8 mouse cellular contexts compared by ENCODE assay signal in genomic region chr7:24429413-24430112, GRCm38 (mm10). TPM values are rescaled to one million over a fixed set of nuclear protein-coding genes. Genes with fewer than 3 reads are reported as not detected.
A peak's percentile ranks its signal among the peaks of the same experiment; 100 is the strongest.
DNase-seq lines count a peak whose midpoint lies in the region; ATAC-seq and TF ChIP-seq lines count a peak whose summit lies in the region.
"Had no signal": no experiment of that assay in that cellular context is flagged by ENCODE, and none has a peak within 500 bp of the region (broad histone marks: within the 10 kb centered on the region; RNA-seq: fewer than 3 reads in every experiment).

No protein-coding gene starts in this region.

- H3K4me3 ChIP-seq in layer of hippocampus, adult 2 months = no peak overlapping the region
- H3K4me3 ChIP-seq: neural tube, embryonic 12.5 days had no signal

- peak; percentile 29 for DNase-seq in ovary, postnatal 14 days (ENCODE audit: low spot score)
- no peak for DNase-seq in ovary, adult 18-20 months (ENCODE audit: low spot score)
- DNase-seq in frontal cortex, postnatal 10 days (ENCODE audit: low spot score in 2 of 2) = peak; percentile 69 to 81
- peak; percentile 73 to 84 for DNase-seq in layer of hippocampus, adult 2 months (ENCODE audit: low spot score in 2 of 2)
- peak; percentile 77 for DNase-seq in right cerebral cortex, postnatal 14 days
- no peak for DNase-seq in spleen, postnatal 10 days (ENCODE audit: low spot score in 2 of 2)

- TF ChIP-seq CTCF in layer of hippocampus, adult 2 months (conservative IDR thresholded peaks at IDR 0.05) = no peak

- H3K27ac ChIP-seq in layer of hippocampus, adult 2 months = peak overlapping the region; percentile 36; the same call in 1 of the 2 replicates
- H3K27ac ChIP-seq: neural tube, embryonic 12.5 days had no signal

- ATAC-seq in erythroblast, adult 5-6 weeks (replicated peaks; ENCODE audit: low FRiP score, poor library complexity, severe bottlenecking) = no peak

RNA-seq across cellular contexts. Expression of gene Irgc1, which starts 22.5 kb away (rescaled TPM):
- not detected for total RNA-seq in layer of hippocampus, adult 2 months (2021)
- not detected in 2 replicates for total RNA-seq in erythroblast, adult 5-6 weeks (2015; ENCODE audit: low replicate concordance)
- not detected in 2 replicates for total RNA-seq in erythroblast, adult 5-6 weeks (2017; ENCODE audit: low replicate concordance)

RNA-seq across cellular contexts. Expression of gene Smg9, which starts 30.1 kb away (rescaled TPM):
- 10 to 100 TPM; 34.6 to 43.6 TPM for total RNA-seq in layer of hippocampus, adult 2 months (2021)
- 9.6 and 11.1 TPM in 2 replicates for total RNA-seq in erythroblast, adult 5-6 weeks (2015; ENCODE audit: low replicate concordance)
- 13.3 and 16.0 TPM in 2 replicates for total RNA-seq in erythroblast, adult 5-6 weeks (2017; ENCODE audit: low replicate concordance)

RNA-seq across cellular contexts. Expression of gene Plaur, which starts 32.7 kb away (rescaled TPM):
- under 1 TPM; 0.23 to 0.32 TPM for total RNA-seq in layer of hippocampus, adult 2 months (2021)
- 28.4 and 30.9 TPM in 2 replicates for total RNA-seq in erythroblast, adult 5-6 weeks (2015; ENCODE audit: low replicate concordance)
- 19.4 and 34.9 TPM in 2 replicates for total RNA-seq in erythroblast, adult 5-6 weeks (2017; ENCODE audit: low replicate concordance)

RNA-seq across cellular contexts. Expression of gene Cadm4, which starts 52.3 kb away (rescaled TPM):
- total RNA-seq in layer of hippocampus, adult 2 months (2021) = 100 to 1,000 TPM; 128 to 132 TPM
- total RNA-seq in erythroblast, adult 5-6 weeks (2015; ENCODE audit: low replicate concordance) = not detected in 2 replicates
- 0.77 TPM in 1 of 2 replicates, not detected in the other for total RNA-seq in erythroblast, adult 5-6 weeks (2017; ENCODE audit: low replicate concordance)

RNA-seq across cellular contexts. Expression of gene Kcnn4, which starts 59.5 kb away (rescaled TPM):
- total RNA-seq in layer of hippocampus, adult 2 months (2021) = under 1 TPM; 0.64 to 0.67 TPM
- 102 and 125 TPM in 2 replicates for total RNA-seq in erythroblast, adult 5-6 weeks (2015; ENCODE audit: low replicate concordance)
- total RNA-seq in erythroblast, adult 5-6 weeks (2017; ENCODE audit: low replicate concordance) = 244 and 272 TPM in 2 replicates

Comparison
In these comparisons a context has a peak if more than half of its experiments do, and no peak if none do; other contexts are left out.
1. DNase-seq: peak in ovary, postnatal 14 days (single experiment), frontal cortex, postnatal 10 days (2 of 2), layer of hippocampus, adult 2 months (2 of 2) and right cerebral cortex, postnatal 14 days (single experiment); none in ovary, adult 18-20 months (single experiment) and spleen, postnatal 10 days (0 of 2).
2. RNA of gene Plaur, which starts 32.7 kb away (total RNA-seq): 19.4 to 34.9 TPM in erythroblast, adult 5-6 weeks; 0.23 to 0.32 TPM in layer of hippocampus, adult 2 months; every median in the first group is over 10 times any median in the second.